Mouse (Mus musculus) midbrain, embryonic 14.5 days (tissue): ENCODE results near the gene Wdr60. TPM values are rescaled to one million over a fixed set of nuclear protein-coding genes. Genes with fewer than 3 reads are reported as not detected.

Experiments used
- ATAC-seq: fragments of 200-750 bp; cut with Nextera tagmentation; 2 replicates; pipeline ENCODE4 v1.8.0; 2017; ENCODE audit warnings: moderate number of reproducible peaks, moderate library complexity; ENCODE audit not compliant: low FRiP score, low TSS enrichment
- DNase-seq: peaks from one replicate; pipeline ENCODE4 v3.0.0-alpha.2; 2015
- H3K27ac ChIP-seq: fragments of 300-500 bp; sonication (generic); replicated peaks from 2 replicates; pipeline ENCODE4 v1.5.1; 2014; ENCODE audit warnings: mild to moderate bottlenecking, low read depth, low read length, moderate library complexity
- H3K27me3 ChIP-seq: fragments of 300-500 bp; sonication (generic); 2 replicates; pipeline ENCODE4 v1.6.1; 2014; ENCODE audit warnings: low read length, control low read depth, mixed read lengths; ENCODE audit not compliant: control insufficient read depth, insufficient read depth
- H3K36me3 ChIP-seq: fragments of 300-500 bp; sonication (generic); 2 replicates; pipeline ENCODE4 v1.6.1; 2014; ENCODE audit warnings: low read length, control low read depth; ENCODE audit not compliant: control insufficient read depth, insufficient read depth
- H3K4me1 ChIP-seq: fragments of 300-500 bp; sonication (generic); 2 replicates; pipeline ENCODE4 v1.6.1; 2014; ENCODE audit warnings: mild to moderate bottlenecking, antibody characterized with exemption, low read length, control low read depth; ENCODE audit not compliant: control insufficient read depth, insufficient read depth
- H3K4me2 ChIP-seq: fragments of 300-500 bp; sonication (generic); 2 replicates; pipeline ENCODE4 v1.6.1; 2014; ENCODE audit warnings: mild to moderate bottlenecking, low read length, moderate library complexity
- H3K4me3 ChIP-seq: fragments of 300-500 bp; sonication (generic); replicated peaks from 2 replicates; pipeline ENCODE4 v1.5.1; 2014; ENCODE audit warnings: low read depth, low read length
- H3K9ac ChIP-seq: fragments of 300-500 bp; sonication (generic); replicated peaks from 2 replicates; pipeline ENCODE4 v1.6.1; 2014; ENCODE audit warnings: mild to moderate bottlenecking, low read length, moderate library complexity
- H3K9me3 ChIP-seq: fragments of 300-500 bp; sonication (generic); 2 replicates; pipeline ENCODE4 v1.6.1; 2016; ENCODE audit warnings: low read length, control low read depth, mixed read lengths; ENCODE audit not compliant: control insufficient read depth
- WGBS: fragments of 180-500 bp; shearing (Covaris S2); extraction: QIAGEN DNeasy Blood & Tissue Kit; methylation state at CpG from one replicate; pipeline ENCODE4 v1.1.7; 2014; 5-methylcytosine and 5-hydroxymethylcytosine counted together
- polyA plus RNA-seq: library from polyadenylated mRNA; unstranded; fragments of >200 nt; fragmentation: Nextera tagmentation; extraction: Ambion mirVana; gene quantifications from 2 replicates; pipeline ENCODE4 v1.2.1, GENCODE M21; 2014

Gene Wdr60
- polyA plus RNA-seq, 1 experiment from 2014 or later = 17.9 TPM

DNA sequence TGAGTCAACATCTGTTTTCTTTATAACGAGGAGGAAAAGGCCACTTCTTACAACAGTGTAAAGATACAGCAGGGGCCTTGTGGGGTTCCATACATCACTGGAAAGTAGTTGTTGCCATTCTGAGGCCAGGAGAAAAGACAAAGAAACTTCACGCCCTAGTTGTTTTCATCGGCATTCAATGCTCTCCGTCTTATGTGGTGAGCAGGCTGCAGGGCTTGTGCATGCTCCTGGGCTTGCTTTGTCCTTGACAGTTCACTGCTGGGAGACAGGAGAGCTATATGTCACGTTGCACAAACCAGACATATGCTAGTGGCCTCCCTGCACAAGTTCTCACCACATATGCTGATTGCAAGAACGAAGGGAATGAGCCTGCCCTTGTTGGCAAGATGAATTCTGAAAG, 68.9 kb downstream of the Wdr60 start:
- 44% methylated on average over 6 of the region's 6 CpGs for WGBS
- H3K4me2 ChIP-seq = no peak overlapping the region
- no peak for ATAC-seq

GRCm38 (mm10) chr12:116183212-116183935, 79.4 kb downstream of the Wdr60 start:
- no peak overlapping the region for H3K27ac ChIP-seq
- 78% methylated on average over 6 of the region's 6 CpGs for WGBS
- no peaks in the 10 kb centered on the region for H3K36me3 ChIP-seq
- H3K27me3 ChIP-seq = no peaks in the 10 kb centered on the region
- H3K4me2 ChIP-seq = no peak overlapping the region
- ATAC-seq (no peak), DNase-seq (no peak)
- H3K4me3 ChIP-seq = no peak overlapping the region
- H3K4me1 ChIP-seq = no peaks in the 10 kb centered on the region
- H3K9ac ChIP-seq = no peak overlapping the region
- no peaks in the 10 kb centered on the region for H3K9me3 ChIP-seq

More for the DNA sequence above, 68.9 kb downstream of the Wdr60 start:
- Histone ChIP-seq H3K4me1 (no peaks in the 10 kb centered on the region), H3K27me3 (no peaks in the 10 kb centered on the region), H3K4me3 (no peak overlapping the region), H3K36me3 (no peaks in the 10 kb centered on the region), H3K9me3 (no peaks in the 10 kb centered on the region), H3K9ac (no peak overlapping the region), H3K27ac (no peak overlapping the region)
- DNase-seq = no peak

- Histone ChIP-seq H3K4me2 (no peak overlapping the region), H3K9me3 (no peaks in the 10 kb centered on the region), H3K4me3 (no peak overlapping the region), H3K9ac (no peak overlapping the region), H3K27ac (no peak overlapping the region), H3K4me1 (no peaks in the 10 kb centered on the region), H3K27me3 (no peaks in the 10 kb centered on the region), H3K36me3 (no peaks in the 10 kb centered on the region)
- no peak for ATAC-seq
- DNase-seq = peak; percentile 18
Observed at GRCm38 (mm10) chr12:116182376-116182775, 80.4 kb downstream of the Wdr60 start.

- DNase-seq (no peak), ATAC-seq (no peak)
- Histone ChIP-seq H3K27me3 (no peaks in the 10 kb centered on the region), H3K9me3 (no peaks in the 10 kb centered on the region), H3K4me1 (no peaks in the 10 kb centered on the region), H3K36me3 (no peaks in the 10 kb centered on the region), H3K9ac (no peak overlapping the region), H3K27ac (no peak overlapping the region), H3K4me3 (no peak overlapping the region), H3K4me2 (no peak overlapping the region)
- WGBS = 83% methylated on average over 4 of the region's 4 CpGs
Observed at GRCm38 (mm10) chr12:116181436-116182050, 81.3 kb downstream of the Wdr60 start.

DNA sequence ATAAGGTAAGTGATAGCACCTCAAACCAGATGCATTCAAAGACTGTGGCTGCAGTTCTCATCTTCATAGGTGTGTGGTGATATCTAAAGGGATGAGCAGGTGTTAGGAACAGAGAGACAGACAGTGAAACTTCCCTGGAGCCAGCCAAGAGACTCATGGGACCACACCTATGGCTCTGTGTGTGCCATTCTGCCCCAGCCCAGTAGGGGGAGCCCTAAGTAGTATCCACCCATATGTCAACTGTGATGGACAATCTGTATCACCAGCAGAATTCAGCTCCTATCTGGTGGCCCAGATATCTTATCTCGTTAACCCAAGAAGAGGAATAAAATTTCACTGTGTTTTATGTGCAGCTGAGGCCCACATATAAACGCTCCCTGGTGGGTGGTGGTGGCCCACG, 85.9 kb downstream of the Wdr60 start:
- DNase-seq (no peak), ATAC-seq (no peak)
- Histone ChIP-seq H3K4me2 (no peak overlapping the region), H3K9me3 (no peaks in the 10 kb centered on the region), H3K27ac (no peak overlapping the region), H3K27me3 (no peaks in the 10 kb centered on the region), H3K9ac (no peak overlapping the region), H3K4me1 (no peaks in the 10 kb centered on the region), H3K36me3 (no peaks in the 10 kb centered on the region), H3K4me3 (no peak overlapping the region)
- 96% methylated on average over 3 of the region's 3 CpGs for WGBS

- ATAC-seq (no peak), DNase-seq (no peak)
- Histone ChIP-seq H3K4me3 (no peak overlapping the region), H3K27me3 (no peaks in the 10 kb centered on the region), H3K9ac (no peak overlapping the region), H3K9me3 (no peaks in the 10 kb centered on the region), H3K4me1 (no peaks in the 10 kb centered on the region), H3K27ac (no peak overlapping the region), H3K4me2 (no peak overlapping the region), H3K36me3 (no peaks in the 10 kb centered on the region)
- 88% methylated on average over 5 of the region's 5 CpGs for WGBS
Observed at GRCm38 (mm10) chr12:116169666-116170065, 93.2 kb downstream of the Wdr60 start.

DNA sequence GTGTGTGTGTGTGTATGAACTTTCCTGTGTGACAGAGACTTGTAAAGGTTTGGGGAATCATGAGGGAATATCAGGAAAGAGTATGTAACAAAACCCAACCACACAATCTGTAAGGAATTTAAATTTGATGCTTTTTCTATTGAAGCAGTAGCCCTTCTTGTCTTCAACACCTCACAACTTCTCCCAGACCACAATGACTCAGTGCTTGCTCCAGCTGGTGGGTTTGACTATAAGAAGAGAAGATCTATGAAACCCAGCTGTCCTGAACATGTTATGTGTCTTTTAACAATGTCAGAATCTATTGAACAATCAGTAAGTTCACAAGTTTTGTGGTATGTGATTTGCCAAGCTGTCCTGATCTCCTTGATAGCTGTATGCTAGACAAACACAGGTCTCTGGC, 97.5 kb downstream of the Wdr60 start:
- Histone ChIP-seq H3K9ac (no peak overlapping the region), H3K36me3 (no peaks in the 10 kb centered on the region), H3K4me3 (no peak overlapping the region), H3K4me1 (no peaks in the 10 kb centered on the region), H3K27me3 (no peaks in the 10 kb centered on the region), H3K27ac (no peak overlapping the region), H3K9me3 (no peaks in the 10 kb centered on the region), H3K4me2 (no peak overlapping the region)
- DNase-seq = no peak
- ATAC-seq = no peak

GRCm38 (mm10) chr12:116159695-116160094, 103.1 kb downstream of the Wdr60 start:
- no peaks in the 10 kb centered on the region for H3K4me1 ChIP-seq
- no peak overlapping the region for H3K4me2 ChIP-seq
- no peak overlapping the region for H3K4me3 ChIP-seq
- ATAC-seq (no peak), DNase-seq (no peak)
- H3K27ac ChIP-seq = no peak overlapping the region
- H3K9me3 ChIP-seq = no peaks in the 10 kb centered on the region
- H3K27me3 ChIP-seq = no peaks in the 10 kb centered on the region
- H3K9ac ChIP-seq = no peak overlapping the region
- no peaks in the 10 kb centered on the region for H3K36me3 ChIP-seq
- WGBS = 88% methylated on average over 2 of the region's 2 CpGs

GRCm38 (mm10) chr12:116159223-116159622, 103.6 kb downstream of the Wdr60 start:
- ATAC-seq = no peak
- Histone ChIP-seq H3K9me3 (no peaks in the 10 kb centered on the region), H3K9ac (no peak overlapping the region), H3K27ac (no peak overlapping the region), H3K4me1 (no peaks in the 10 kb centered on the region), H3K36me3 (no peaks in the 10 kb centered on the region), H3K4me2 (no peak overlapping the region), H3K4me3 (no peak overlapping the region), H3K27me3 (no peaks in the 10 kb centered on the region)
- DNase-seq = no peak
- 86% methylated on average over 5 of the region's 5 CpGs for WGBS
